Mouse (Mus musculus) activated CD4-positive, CD25-positive, alpha-beta regulatory T cell, adult 4 months (primary cell): ENCODE results near the gene Nme1. TPM values are rescaled to one million over a fixed set of nuclear protein-coding genes. Genes with fewer than 3 reads are reported as not detected.

ENCODE experiments used
- ATAC-seq: one replicate; pipeline ENCODE4 v1.8.0; 2017
- polyA plus RNA-seq, 2 experiments: library from polyadenylated mRNA; unstranded; fragments of 100-300 nt; shearing (Covaris generic); gene quantifications; one replicate each; pipeline ENCODE4 v1.2.1; 2017

Nme1 gene
- 100 to 1,000 TPM; 144 to 327 TPM for polyA plus RNA-seq

DNA sequence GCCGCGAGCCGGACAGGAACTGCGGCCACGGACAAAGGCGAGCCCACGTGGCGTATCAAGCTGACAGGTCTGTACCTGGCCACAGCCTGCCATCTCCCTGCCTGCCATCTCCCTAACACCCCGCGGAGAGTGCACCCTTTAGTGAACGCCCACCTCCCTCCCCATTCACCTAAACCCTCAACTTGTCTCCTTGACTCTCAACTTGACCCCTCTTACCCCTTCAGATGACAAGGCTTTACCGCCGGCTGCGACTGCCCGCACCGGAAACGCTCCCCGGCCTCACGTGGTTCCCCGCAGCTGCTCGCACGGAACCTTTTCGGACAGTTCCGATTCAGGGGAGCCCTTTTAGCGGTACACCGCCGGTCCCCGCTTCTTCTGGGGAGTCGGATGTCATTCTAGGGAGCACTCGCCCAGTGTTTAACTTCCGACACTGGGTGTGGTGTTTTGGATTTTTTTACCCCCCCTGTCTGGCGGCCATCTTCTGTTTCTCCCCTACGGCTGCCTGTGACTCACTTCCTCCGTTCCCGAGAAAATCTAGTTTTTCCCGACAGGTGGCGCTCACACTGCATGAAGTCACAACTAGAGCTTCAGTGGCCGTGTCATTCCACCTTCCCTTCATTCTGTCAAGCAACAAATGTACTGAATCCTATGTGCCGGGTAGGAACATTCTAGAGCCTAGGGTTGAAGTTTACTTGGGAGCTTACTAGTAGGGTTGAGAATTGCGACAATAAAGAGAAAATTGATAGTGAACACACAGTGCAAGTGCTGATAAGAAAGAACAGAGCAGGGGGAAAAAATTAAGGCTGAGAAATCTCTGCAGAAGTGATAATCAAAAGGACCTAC, at the start of gene Nme1, which contains the start of gene Gm20390:
TSS of gene Nme1 (minus strand) at position 517 of the 843 bp plus-strand sequence.
TSS of gene Gm20390 (minus strand) at position 289 of the 843 bp plus-strand sequence.
- ATAC-seq: peak; percentile 86

DNA sequence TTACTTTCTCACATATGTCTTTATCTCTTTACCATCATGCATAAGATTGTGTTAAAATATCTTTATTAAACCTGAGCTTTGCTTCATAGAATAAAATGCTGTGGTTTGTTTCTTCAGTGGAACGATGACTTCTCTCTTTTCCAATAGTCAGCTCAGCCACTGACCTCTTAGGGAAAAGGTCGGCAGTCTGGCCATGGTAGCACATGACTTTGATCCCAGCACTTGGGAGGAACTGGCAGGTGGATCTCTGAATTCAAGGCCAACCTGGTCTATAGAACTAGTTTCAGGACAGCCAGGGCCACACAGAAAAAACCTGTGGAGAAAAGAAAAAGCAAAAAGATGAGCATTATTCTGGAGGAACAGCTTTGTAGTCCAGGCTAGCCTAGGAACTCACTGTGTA, 35.0 kb upstream of the Nme1 start:
- ATAC-seq: no peak

DNA sequence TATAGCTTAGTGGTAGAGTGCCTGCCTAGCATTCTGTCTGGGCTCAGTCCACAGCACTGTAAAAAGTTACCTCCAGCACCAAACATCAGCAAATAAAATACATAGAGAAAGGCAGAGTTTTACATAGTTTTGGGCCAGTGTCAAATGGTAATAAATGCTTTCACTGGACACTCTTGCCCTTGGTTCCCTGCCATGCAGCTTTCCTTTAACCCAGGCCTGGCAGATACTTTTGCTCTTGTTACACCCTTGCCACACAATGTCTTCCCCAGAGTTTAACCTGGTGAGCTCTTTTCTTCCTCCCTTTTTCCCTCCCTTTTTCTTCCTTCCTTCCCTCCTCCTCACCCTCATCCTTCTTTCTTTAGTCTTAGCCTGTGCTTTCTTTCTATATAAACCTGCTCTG, 31.0 kb upstream of the Nme1 start:
- ATAC-seq: no peak

DNA sequence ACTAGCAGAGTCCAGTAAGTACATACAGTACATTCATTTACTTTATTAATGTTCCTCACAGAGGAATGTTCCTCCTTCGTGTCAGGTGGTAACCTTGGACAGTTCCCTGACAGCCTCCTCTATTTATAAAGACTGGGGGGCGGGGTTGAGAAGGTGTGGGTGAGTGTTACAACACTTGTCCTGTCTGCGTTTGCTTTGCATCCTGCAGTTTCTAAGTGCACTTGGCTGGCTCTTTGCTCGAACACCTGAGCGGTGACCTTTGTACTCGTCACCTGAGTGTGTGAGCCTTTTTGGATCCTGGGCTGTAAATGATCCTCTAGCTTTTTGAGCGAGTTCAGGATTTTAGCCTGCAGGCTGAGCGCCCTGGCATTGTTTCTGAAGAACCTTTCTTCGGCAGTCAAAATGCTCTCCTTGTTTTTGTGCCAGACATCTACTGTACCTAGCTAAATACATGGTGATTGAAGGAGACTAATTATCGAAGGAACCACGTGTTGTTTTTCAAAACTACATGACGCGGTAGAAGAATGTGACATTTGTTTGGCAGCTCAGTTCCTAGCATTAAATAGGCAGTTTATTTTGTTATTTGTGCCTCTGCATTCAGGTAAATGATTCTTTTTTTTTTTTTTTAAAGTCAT, 28.9 kb upstream of the Nme1 start:
- ATAC-seq: peak; percentile 8

DNA sequence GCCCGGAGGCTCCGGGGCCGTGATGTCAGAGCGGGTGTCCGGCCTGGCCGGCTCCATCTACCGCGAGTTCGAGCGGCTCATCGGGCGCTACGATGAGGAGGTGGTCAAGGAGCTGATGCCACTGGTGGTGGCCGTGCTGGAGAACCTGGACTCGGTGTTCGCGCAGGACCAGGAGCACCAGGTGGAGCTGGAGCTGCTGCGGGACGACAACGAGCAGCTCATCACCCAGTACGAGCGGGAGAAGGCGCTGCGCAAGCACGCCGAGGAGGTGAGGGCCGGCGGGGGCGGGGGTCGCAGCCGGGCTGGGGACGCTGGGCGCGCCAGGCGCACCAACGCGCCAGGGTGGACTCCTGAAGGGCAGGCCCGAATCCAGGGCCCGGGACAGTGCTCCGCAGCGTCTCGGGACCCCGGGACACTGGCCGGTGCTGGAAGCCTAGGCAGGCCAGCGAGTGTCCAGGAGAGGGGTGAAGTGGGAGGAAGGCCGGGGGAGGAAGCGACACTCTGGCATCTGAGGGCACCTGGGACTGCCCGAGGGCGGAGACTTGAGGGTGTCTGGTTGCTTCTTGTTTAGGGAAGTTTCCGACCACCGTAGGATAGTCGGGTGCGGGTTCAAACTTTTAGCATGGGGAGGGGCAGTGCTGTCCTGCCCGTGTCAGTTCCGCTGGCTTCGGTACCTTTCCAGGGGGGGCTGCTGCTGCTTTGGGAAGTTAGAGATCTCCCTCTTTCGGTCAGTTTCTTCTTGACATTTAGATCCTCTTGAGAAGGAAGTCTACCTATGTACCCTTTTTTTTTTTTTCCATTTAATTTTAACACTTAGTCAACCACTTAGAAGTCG, 28.2 kb upstream of the Nme1 start:
- ATAC-seq: peak; percentile 26

DNA sequence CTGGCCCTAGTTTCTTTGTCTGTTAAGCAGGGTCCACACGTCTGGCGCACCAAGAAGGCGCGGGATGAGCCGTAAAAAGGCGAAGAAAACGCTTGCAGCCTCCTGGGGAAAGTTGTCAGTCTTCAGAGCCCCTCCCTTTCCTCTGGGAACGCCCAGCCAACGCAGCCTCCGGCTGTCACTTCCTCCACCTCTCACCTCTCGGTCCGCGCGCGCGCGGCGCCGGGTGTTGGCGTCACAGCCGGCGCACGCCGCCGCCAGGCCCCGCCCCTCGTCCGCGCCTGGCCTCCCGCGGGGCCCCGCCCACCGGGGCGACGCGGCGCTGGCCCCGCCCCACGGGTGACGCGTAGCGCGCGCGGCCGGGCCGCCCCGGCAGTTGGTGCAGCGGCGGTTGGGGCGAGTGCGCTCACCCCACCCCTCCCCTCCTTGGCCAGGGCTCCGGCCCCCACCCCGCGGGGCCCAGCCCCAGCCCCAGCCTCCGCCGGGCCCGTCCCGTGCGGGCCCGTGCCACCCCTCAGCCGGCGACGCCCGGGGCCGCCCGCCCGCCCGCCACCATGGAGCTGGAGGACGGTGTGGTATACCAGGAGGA, 27.5 kb upstream of the Nme1 start, which contains the start of gene Spag9:
TSS of gene Spag9 (plus strand) at position 372 of the 586 bp plus-strand sequence.
- ATAC-seq: peak; percentile 76

DNA sequence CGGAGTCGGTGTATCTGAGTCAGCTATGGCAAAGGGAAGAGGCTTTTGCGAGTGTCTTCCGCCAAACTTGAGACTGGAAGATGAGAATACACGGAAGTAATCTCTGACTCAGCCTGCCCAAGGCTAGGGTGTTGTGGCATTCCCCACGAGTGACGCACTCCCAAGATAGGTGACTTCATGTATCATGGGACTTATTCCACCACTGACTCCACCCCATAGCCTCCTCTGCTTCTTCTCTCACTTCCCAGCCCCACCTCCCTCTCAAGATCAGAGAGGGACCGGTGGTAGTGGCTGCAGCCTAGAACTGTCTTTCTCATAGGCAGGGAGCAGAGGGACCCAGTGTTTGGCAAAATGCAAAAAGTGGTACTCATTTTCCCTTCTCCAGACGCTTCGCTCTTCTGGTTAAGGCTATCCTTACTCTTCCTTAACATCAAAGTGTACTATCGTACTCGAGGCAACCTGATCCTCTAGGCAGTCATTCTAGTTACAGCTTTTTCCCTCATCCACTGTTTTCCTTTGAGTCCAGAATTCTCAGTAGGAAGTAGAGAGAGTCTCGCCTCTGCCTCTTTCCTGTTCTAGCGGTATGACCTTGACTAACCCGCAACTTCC, 26.9 kb upstream of the Nme1 start:
- peak; percentile 70 for ATAC-seq

DNA sequence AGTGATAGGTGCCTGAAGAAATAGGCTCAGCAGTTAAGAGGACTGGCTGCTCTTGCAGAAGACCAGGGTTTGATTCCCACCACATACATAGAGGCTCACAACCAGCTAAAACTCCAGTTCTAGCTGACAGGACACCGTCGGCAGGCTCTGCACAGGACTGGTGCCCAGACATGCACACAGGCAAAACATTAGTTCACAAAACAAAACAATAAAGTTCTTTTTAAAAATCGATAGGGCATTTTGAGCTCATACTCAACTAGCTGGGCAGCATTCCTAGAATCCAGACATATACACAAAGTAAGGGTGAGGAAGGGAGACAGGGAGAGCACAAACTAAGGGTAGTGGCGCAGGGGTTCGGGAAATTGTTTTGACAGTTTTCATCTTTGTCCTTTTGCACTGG, 26.2 kb upstream of the Nme1 start:
- no peak for ATAC-seq

DNA sequence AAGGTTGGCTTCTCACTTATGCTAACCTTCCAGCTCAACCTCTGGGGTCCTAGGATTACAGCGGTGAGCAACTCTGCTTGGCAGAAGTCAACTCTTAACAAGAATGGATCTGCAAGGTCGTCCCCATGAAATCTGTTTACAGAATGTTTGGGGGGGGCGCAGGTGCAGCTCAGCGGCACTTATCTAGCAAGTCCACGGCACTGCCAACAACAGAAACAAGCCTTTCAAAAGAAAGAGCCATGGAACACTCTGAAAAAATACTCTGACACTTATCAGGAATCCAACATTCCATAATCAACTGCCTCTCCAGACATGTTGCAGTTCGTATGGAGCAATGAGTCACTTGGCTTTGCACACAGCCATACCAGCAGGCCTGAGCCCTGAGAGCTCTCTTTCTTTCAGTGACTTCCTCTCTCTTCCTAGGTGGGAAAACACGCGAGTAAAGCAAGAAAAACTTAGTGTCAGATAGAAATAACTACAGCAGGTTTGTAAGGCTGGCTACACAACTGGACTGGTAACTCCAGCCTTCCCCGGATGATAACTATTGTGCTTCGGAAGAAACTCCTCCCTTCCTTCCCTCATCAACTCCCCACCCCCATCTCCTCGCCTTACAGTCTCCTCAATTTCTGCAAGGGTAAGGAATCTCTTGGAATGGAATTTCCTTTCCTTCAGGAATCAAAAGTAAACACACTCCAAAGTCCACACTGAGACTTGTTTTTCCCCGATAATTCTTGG, 20.2 kb upstream of the Nme1 start:
- ATAC-seq: no peak

DNA sequence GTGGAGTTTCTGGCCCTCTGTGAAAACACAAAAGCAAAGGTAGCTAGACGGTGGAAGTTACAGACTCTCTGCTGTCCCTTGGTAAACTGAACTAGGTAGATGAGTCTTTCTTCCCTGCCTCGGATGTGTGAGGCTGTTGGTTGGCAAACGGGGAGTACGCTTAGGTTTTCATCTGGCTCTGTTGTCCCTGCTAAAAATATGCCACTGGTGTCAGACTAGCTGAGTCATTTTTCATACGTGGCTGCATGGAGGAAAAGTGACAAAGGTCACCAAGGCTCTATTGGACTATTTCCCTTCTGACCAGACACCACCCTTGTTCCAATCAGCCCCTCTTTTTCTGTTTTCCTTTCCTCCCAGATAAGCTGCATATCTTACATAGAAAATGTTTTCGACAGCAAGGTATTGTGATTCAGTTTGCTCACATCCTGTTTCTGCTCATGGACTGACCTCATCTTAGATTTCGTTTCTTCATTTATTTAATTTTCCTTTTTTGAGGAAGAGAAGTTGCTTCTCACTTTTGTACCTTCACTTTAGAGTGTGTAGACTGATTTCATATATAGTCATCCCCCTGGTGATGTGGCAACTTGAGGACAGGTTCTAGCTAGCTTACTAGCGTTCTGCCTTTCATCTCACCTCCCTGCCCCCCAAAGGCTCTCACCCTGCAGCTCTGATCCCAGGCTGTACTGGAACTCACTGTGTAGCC, 19.5 kb upstream of the Nme1 start:
- no peak for ATAC-seq

DNA sequence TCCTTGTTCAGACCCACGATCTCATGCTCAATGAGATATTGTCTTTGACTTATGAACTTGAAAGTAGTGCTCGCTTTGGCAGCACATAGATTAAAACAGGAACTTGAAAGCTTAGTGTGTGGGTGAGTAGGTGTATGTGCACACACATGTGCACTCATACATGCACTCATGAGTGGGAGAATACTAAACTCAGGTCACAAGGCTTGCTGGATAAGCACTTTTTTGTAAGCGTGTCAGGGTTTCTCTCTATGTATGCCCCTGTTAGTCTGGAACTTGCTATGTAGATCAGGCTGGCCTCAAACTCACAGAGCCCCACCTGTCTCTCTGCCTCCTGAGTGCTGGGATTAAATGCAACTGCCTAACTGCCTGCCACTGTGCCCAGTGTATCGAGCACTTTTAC, 18.7 kb upstream of the Nme1 start:
- no peak for ATAC-seq

DNA sequence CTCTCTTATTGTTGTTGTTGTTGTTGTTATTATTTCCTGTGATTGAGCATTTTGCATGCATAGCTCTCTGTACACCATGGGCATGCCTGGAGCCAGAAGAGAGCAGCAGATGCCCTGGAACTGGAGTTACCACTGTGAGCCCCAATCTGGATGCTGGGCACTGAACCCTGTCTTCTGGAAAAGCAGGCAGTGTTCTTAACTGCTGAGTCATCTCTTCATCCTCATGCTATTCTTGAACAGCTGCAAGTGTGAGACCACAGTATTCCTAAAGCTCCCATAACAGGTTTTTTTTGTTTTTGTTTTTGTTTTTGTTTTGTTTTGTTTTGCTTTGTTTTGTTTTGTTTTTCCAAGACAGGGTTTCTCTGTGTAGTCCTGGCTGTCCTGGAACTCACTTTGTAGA, 18.0 kb upstream of the Nme1 start:
- ATAC-seq: no peak

DNA sequence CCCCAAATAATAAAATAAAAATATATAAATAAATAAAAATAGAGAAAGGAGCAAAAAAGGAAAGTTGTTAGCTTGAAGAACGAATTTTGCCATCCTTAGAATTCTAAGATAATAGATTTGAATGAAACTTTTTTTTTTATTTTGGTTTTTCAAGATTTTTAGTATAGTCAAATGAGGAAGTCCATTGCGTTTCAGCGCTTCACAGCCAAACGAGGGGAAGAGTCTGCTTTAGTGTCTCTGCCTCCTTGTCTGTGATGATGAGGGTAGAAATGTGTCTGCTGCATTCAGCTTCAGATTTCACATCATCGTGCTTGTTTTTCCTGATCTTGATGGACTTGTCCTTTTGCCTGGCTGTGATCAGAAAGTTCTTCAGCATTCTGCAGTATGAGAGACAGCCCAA, 16.9 kb upstream of the Nme1 start:
- no peak for ATAC-seq

DNA sequence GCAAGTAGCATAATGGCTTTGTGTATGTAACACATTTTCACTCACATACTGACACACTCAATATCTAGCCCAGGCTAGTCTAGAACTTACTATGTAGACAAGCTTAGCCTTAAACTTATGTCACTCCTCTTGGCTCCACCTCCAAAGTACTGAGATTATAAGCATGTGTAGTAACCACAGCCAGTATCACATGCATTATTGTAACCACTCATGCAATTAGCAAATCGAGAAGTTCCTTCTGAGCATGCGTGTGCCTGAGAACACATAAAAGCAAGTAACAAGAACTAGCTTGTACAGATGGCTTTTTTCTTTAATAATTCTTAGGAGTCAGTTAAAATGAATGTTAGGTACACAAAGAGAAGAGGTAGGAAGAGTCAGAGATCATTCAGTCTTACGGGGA, 16.3 kb upstream of the Nme1 start:
- ATAC-seq: no peak

DNA sequence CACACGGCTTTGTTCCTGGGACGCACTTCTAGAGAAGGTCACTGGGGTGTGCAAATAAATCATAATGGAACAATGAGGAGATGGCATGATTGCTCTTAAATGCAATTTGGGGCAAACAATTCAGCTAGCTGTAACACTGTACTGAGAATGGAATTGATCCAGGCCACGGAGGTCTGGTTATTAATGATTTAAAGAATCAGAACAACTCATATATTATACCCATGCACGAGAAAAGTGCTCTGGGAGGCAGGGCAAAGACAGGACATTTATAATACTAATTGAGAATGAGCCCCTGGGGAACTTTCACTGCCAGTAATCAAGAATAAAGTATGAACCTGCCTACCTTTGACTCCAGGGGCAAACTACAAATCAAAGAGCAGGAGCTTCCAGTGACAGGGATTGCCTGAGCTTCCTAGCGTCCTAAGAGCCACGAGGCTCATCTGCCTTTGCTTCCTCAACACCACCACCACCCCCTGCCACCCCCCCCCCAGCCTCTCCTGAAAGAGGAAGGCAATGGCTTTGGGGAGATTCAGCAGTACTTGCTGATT, 11.3 kb upstream of the Nme1 start:
- ATAC-seq: no peak

DNA sequence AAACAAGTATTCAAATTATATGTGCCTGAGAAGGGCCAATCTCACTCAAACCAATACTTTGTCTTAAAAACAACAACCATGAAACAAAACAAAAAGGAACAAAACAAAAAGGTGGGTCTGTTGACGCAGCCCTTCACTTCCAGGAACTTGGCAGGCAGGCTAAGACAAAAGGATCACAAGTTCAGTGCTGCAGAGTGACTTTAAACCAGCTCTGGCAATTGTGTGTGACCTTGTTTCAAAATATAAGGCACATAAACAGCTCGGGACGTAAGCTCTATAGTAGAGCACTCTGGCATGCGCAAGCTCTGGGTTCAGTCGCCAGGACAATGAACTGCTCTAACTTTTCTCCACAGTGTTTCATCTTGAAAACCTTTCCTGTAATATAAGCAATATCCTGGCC, 4.6 kb upstream of the Nme1 start:
- ATAC-seq: no peak

DNA sequence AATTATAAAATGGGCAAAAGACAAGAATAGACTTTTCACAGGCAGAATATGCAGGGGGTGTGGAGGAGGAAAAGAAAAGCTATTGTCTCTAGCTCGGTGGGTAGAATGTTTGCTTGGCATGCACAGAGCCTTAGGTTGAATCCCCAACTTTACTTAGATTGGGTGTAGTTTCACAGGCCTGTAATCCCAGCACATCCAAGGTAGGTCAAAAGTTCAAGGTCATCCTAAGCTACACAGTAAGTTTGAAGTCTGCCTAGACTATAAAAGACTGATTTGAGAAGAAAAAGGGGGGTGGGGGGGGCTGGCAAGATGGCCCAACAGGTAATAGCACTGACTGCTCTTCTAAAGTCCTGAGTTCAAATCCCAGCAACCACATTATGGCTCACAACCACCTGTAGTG, 1.5 kb upstream of the Nme1 start:
- ATAC-seq: no peak

DNA sequence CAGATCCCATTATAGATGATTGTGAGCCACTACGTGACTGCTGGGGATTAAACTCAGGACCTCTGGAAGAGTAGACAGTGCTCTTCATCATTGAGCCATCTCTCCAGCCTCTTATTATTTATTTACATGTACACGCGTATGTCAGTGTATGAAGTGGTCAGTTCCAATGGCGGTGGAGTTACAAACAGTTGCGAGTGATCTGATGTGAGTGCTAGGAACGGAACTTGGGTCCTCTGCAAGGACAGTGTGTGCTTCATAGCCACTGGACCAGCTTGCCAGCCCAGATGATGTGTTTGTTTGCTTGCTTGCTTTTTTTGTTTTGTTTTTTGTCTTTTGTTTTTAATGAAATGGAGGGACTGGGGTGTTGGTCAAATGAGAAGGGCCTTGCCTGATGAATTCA, 850 bp upstream of the Nme1 start:
- ATAC-seq: no peak

DNA sequence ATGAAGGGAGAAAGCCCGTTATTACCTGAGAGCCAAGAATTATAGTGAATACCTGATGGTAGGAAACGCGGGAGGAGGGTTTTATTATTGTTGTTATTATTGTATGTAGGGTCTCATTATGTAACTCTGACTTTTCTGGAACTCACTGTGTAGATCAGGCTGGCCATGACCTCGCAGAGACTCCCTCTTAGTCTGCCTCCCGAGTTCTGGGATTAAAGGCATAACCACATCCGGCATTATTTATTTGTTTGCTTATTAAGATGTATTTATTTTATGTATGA, 467 bp upstream of the Nme1 start:
- no peak for ATAC-seq

DNA sequence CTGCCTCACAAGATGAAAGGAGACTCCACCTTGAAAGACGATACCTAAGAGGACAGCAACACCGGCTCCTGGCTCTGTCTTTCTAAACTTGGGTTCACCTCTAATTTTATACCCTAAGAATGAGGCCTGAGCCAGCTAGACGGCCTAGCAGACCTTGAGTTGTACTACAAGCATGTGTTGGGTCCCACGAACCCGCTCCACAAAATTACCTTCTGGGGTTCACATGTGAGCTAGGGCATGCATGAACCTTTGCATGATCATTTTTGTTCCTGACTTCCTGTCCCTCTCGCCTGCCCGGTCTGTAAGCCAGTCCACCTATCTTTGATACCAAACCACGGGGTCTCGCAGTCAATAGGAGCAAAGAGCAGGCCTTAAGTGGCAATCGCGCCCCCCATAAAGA, 940 bp downstream of the Nme1 start:
- peak; percentile 2 for ATAC-seq

DNA sequence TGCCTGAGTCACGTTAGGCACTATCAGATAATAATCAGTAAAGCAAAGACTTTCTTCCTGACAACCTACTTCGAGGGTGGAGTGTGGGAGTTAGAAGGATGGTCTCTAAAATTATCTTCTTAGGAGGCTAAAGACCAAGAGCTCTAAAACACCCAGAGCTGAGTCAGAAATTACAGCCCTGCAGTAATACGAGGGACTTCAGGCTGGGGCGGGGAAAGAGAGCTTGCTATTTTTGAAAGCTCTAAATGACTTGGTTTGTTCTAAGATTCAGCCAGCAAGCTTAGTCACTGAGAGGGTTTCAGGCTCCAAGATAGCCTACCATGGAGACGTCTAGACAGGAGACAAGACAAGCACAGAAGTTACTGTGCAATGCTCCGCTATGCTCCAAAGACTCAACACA, 2.9 kb downstream of the Nme1 start:
- ATAC-seq: no peak
